Mouse (Mus musculus) cerebellum, adult 2 months (tissue): Measurements from ENCODE around the gene Nf2. TPM values are rescaled to one million over a fixed set of nuclear protein-coding genes. Genes with fewer than 3 reads are reported as not detected.
A peak's percentile ranks its signal among the peaks of the same experiment; 100 is the strongest.
"Not testable (repeated sequence)": the region's sequence is repeated elsewhere in the genome, so short reads cannot be mapped to it uniquely, and the experiment has no call there.

Source experiments
- DNase-seq, 2 experiments: peaks; one replicate each; pipeline ENCODE4 v3.0.0; 2021
- H3K27ac ChIP-seq: fragments of 200-500 bp; 2 replicates; pipeline ENCODE4 v1.5.1; 2012; ENCODE audit warnings: low read length, control low read depth, inconsistent platforms; ENCODE audit not compliant: insufficient read depth
- H3K27me3 ChIP-seq: fragments of 200-500 bp; 2 replicates; pipeline ENCODE4 v1.6.1; 2012; ENCODE audit warnings: inconsistent platforms, mild to moderate bottlenecking, low read length, moderate library complexity; ENCODE audit not compliant: control insufficient read depth, insufficient read depth
- H3K4me1 ChIP-seq: fragments of 200-500 bp; 2 replicates; pipeline ENCODE4 v1.6.1; 2011; ENCODE audit warnings: low read length; ENCODE audit not compliant: control insufficient read depth, insufficient read depth
- H3K4me3 ChIP-seq: fragments of 200-500 bp; replicated peaks from 2 replicates; pipeline ENCODE3; 2011; ENCODE audit warnings: mild to moderate bottlenecking, low read depth, low read length, control low read depth; ENCODE audit not compliant: insufficient read depth
- CTCF ChIP-seq: fragments of 200-500 bp; IDR thresholded peaks from 2 replicates; pipeline ENCODE4 v1.5.1; 2011; ENCODE audit warnings: low read depth, mild to moderate bottlenecking, control low read depth, low read length, moderate library complexity, borderline replicate concordance; ENCODE audit not compliant: insufficient read depth
- POLR2A ChIP-seq: fragments of 200-500 bp; IDR thresholded peaks from 2 replicates; pipeline ENCODE4 v1.6.1; 2011; ENCODE audit warnings: low read length, control low read depth, borderline replicate concordance; ENCODE audit not compliant: insufficient read depth
- WGBS: fragments of 180-500 bp; shearing (Covaris S2); methylation state at CpG from one replicate; pipeline ENCODE4 v1.1.7; 2018; 5-methylcytosine and 5-hydroxymethylcytosine counted together
- polyA plus RNA-seq: library from polyadenylated mRNA; depleted of rRNA; stranded (reverse); fragments of >200 nt; gene quantifications from 2 replicates; pipeline ENCODE4 v1.2.3, GENCODE M21; 2012

Nf2 gene
- polyA plus RNA-seq, 1 experiment, result 50.2 TPM

- no peaks in the 10 kb centered on the region; the same call in 1 of the 2 replicates for H3K4me1 ChIP-seq
- H3K27me3 ChIP-seq, result no peaks in the 10 kb centered on the region
- TF ChIP-seq CTCF, result no peak
- no peak for TF ChIP-seq POLR2A
- no peak overlapping the region for H3K27ac ChIP-seq
- no peak overlapping the region for H3K4me3 ChIP-seq
- peak in 1 of 2 experiments; percentile 45 for DNase-seq
Measured at GRCm38 (mm10) chr11:4831066-4831465, 18.3 kb downstream of the Nf2 start.

DNA sequence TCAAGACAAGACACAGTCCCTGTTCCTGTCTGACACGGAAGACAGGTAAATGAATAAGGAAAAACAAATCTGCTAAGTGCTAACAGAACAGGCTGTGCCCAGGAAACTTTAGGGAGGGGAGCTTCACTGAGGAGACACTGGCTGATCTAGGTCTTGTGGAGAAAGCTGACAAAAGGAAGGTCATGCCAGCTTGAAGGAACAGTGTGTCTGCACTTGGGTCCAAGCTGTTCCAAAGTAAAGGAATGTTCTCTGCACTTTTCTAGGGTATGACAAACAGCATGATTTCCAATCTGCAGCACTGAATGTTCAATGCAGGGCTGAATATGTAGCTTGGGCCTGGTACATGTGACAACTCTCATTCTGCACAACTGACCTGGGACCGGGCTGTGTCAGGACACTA lies 21.4 kb downstream of the Nf2 start:
- no peaks in the 10 kb centered on the region; the same call in none of the 2 replicates for H3K4me1 ChIP-seq
- no peak overlapping the region for H3K4me3 ChIP-seq
- TF ChIP-seq CTCF (no peak), POLR2A (no peak)
- no peak overlapping the region for H3K27ac ChIP-seq
- 88% methylated on average over 2 of the region's 2 CpGs for WGBS
- no peaks in the 10 kb centered on the region for H3K27me3 ChIP-seq
- no peak for DNase-seq

DNA sequence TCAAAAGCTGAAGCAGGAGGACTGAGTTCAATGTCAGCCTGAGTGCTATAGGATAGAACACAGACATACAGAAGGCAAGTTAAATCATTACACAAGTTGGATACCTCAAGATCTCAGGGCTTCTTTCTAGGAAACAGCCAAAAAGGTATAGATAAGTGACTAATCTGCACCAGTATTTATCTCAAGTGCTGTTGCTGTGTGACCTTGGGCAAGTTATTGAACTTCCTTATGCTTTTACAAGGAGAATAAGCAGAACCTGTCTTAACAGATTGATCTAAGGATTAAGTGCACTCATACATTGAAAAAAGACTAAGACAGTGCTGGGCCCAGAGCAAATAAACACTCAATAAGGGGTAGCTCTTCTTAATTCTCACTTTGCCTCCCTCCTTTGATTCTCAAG lies 22.0 kb downstream of the Nf2 start:
- DNase-seq, result no peak
- Histone ChIP-seq H3K27me3 (no peaks in the 10 kb centered on the region), H3K27ac (no peak overlapping the region), H3K4me1 (no peaks in the 10 kb centered on the region; the same call in none of the 2 replicates), H3K4me3 (no peak overlapping the region)
- TF ChIP-seq CTCF, result no peak
- no peak for TF ChIP-seq POLR2A

DNA sequence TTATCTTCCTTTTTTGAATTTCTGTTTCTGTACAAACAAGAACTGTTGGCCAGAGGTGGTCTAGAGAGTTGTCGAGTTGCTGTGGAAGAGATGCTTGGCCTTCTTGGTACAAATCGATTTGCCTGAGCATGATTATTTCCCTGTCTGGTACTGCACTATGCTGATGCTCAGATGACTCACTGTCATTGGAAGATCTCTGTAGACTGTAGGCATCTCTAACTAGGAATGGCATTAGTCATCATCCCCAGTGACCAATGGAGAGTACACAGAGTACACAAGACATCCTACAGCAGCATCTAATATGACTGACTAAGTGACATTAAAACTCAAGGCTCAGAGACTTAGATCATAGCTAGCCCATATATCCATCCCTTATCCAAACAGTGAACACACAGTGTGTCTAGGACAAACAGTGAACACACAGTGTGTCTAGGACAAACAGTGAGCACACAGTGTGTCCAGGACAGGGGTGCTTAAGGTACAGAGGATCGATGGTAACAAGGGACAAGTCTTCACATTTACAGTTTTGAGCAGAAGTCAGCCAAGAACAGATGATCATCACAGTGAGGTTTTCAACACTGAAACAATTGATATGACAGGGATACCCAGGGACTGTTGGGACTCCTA lies 23.1 kb downstream of the Nf2 start:
- no peaks in the 10 kb centered on the region; the same call in none of the 2 replicates for H3K4me1 ChIP-seq
- H3K27me3 ChIP-seq, result no peaks in the 10 kb centered on the region
- no peak for TF ChIP-seq POLR2A
- TF ChIP-seq CTCF, result no peak
- no peak overlapping the region for H3K4me3 ChIP-seq
- no peak overlapping the region for H3K27ac ChIP-seq
- DNase-seq, result no peak
- 92% methylated on average over 3 of the region's 3 CpGs for WGBS

GRCm38 (mm10) chr11:4823655-4824312 lies 25.6 kb downstream of the Nf2 start:
- H3K4me3 ChIP-seq, result no peak overlapping the region
- H3K27ac ChIP-seq, result no peak overlapping the region
- H3K4me1 ChIP-seq, result no peaks in the 10 kb centered on the region; the same call in none of the 2 replicates
- H3K27me3 ChIP-seq, result no peaks in the 10 kb centered on the region
- 82% methylated on average over 6 of the region's 6 CpGs for WGBS
- no peak for TF ChIP-seq POLR2A
- TF ChIP-seq CTCF, result no peak
- no peak for DNase-seq

- WGBS, result 96% methylated on average over 4 of the region's 4 CpGs
- not testable (repeated sequence) for H3K27me3 ChIP-seq, H3K4me3 ChIP-seq, H3K27ac ChIP-seq, H3K4me1 ChIP-seq, DNase-seq
Measured at GRCm38 (mm10) chr11:4822446-4822842, 26.9 kb downstream of the Nf2 start.

GRCm38 (mm10) chr11:4821492-4822445 lies 27.6 kb downstream of the Nf2 start:
- TF ChIP-seq CTCF, result peak; percentile 53; the same call in 1 of the 2 replicates
- no peak for TF ChIP-seq POLR2A
- WGBS, result 56% methylated on average over 7 of the region's 7 CpGs
- peak in 1 of 2 experiments; percentile 17 for DNase-seq
- no peak overlapping the region for H3K27ac ChIP-seq
- no peaks in the 10 kb centered on the region; the same call in 1 of the 2 replicates for H3K4me1 ChIP-seq
- H3K4me3 ChIP-seq, result no peak overlapping the region
- H3K27me3 ChIP-seq, result no peaks in the 10 kb centered on the region
